Mouse (Mus musculus): ENCODE data around the gene Fzr1. TPM values are rescaled to one million over a fixed set of nuclear protein-coding genes. Genes with fewer than 3 reads are reported as not detected.

Gene Fzr1
- polyA plus RNA-seq, 1 experiment from 2014 or later, result 70.0 TPM

GRCm38 (mm10) chr10:81323791-81324530 is 54.4 kb downstream of the Fzr1 start:
- H3K9me3 ChIP-seq (replicated peaks; ENCODE audit: control insufficient read depth, low read length), result no peaks in the 10 kb centered on the region
- no peaks in the 10 kb centered on the region for H3K27me3 ChIP-seq (ENCODE audit: control insufficient read depth, insufficient read depth, low read length)
- H3K4me1 ChIP-seq (ENCODE audit: control insufficient read depth, insufficient read depth, low read length), result peaks cover 43% of the 10 kb centered on the region
- WGBS (ENCODE audit: insufficient replicate concordance), result 94% methylated on average over 18 of the region's 18 CpGs
- H3K9ac ChIP-seq (ENCODE audit: low read depth, low read length), result no peak overlapping the region
- no peak for ATAC-seq (replicated peaks; ENCODE audit: insufficient number of reproducible peaks, low FRiP score, low TSS enrichment)
- H3K4me2 ChIP-seq, result no peak overlapping the region
- H3K4me3 ChIP-seq (ENCODE audit: low read depth, low read length), result no peak overlapping the region
- H3K27ac ChIP-seq (ENCODE audit: low read depth, low read length), result no peak overlapping the region
- peaks cover 46% of the 10 kb centered on the region for H3K36me3 ChIP-seq (ENCODE audit: control insufficient read depth, insufficient read depth, low read length)

GRCm38 (mm10) chr10:81323141-81323775 is 55.1 kb downstream of the Fzr1 start:
- no peak for ATAC-seq (replicated peaks; ENCODE audit: insufficient number of reproducible peaks, low FRiP score, low TSS enrichment)
- H3K9ac ChIP-seq (ENCODE audit: low read depth, low read length), result no peak overlapping the region
- no peaks in the 10 kb centered on the region for H3K9me3 ChIP-seq (replicated peaks; ENCODE audit: control insufficient read depth, low read length)
- no peaks in the 10 kb centered on the region for H3K27me3 ChIP-seq (ENCODE audit: control insufficient read depth, insufficient read depth, low read length)
- no peak overlapping the region for H3K4me3 ChIP-seq (ENCODE audit: low read depth, low read length)
- no peak overlapping the region for H3K4me2 ChIP-seq
- no peak overlapping the region for H3K27ac ChIP-seq (ENCODE audit: low read depth, low read length)
- WGBS (ENCODE audit: insufficient replicate concordance), result 90% methylated on average over 23 of the region's 23 CpGs
- peaks cover 41% of the 10 kb centered on the region for H3K4me1 ChIP-seq (ENCODE audit: control insufficient read depth, insufficient read depth, low read length)
- H3K36me3 ChIP-seq (ENCODE audit: control insufficient read depth, insufficient read depth, low read length), result peaks cover 46% of the 10 kb centered on the region

- no peak overlapping the region for H3K27ac ChIP-seq (ENCODE audit: low read depth, low read length)
- no peaks in the 10 kb centered on the region for H3K9me3 ChIP-seq (replicated peaks; ENCODE audit: control insufficient read depth, low read length)
- H3K4me3 ChIP-seq (ENCODE audit: low read depth, low read length), result peak overlapping the region; percentile 96; the same call in 1 of the 2 replicates
- no peak for ATAC-seq (replicated peaks; ENCODE audit: insufficient number of reproducible peaks, low FRiP score, low TSS enrichment)
- peak overlapping the region; percentile 34; the same call in 1 of the 2 replicates for H3K9ac ChIP-seq (ENCODE audit: low read depth, low read length)
- H3K36me3 ChIP-seq (ENCODE audit: control insufficient read depth, insufficient read depth, low read length), result peaks cover 46% of the 10 kb centered on the region
- 91% methylated on average over 27 of the region's 27 CpGs for WGBS (ENCODE audit: insufficient replicate concordance)
- no peaks in the 10 kb centered on the region for H3K27me3 ChIP-seq (ENCODE audit: control insufficient read depth, insufficient read depth, low read length)
- peaks cover 37% of the 10 kb centered on the region for H3K4me1 ChIP-seq (ENCODE audit: control insufficient read depth, insufficient read depth, low read length)
- peak overlapping the region; percentile 87; the same call in 1 of the 2 replicates for H3K4me2 ChIP-seq
Observed at GRCm38 (mm10) chr10:81322444-81322843, 55.9 kb downstream of the Fzr1 start.

- Histone ChIP-seq H3K4me1 (ENCODE audit: control insufficient read depth, insufficient read depth, low read length) (peaks cover 35% of the 10 kb centered on the region), H3K4me3 (ENCODE audit: low read depth, low read length) (peak overlapping the region; percentile 96), H3K9me3 (replicated peaks; ENCODE audit: control insufficient read depth, low read length) (no peaks in the 10 kb centered on the region), H3K27me3 (ENCODE audit: control insufficient read depth, insufficient read depth, low read length) (no peaks in the 10 kb centered on the region), H3K36me3 (ENCODE audit: control insufficient read depth, insufficient read depth, low read length) (peaks cover 41% of the 10 kb centered on the region), H3K27ac (ENCODE audit: low read depth, low read length) (peak overlapping the region; percentile 85), H3K9ac (ENCODE audit: low read depth, low read length) (peak overlapping the region; percentile 88), H3K4me2 (peak overlapping the region; percentile 87)
- WGBS (ENCODE audit: insufficient replicate concordance), result 1% methylated on average over 20 of the region's 20 CpGs
- no peak for ATAC-seq (replicated peaks; ENCODE audit: insufficient number of reproducible peaks, low FRiP score, low TSS enrichment)
Observed at GRCm38 (mm10) chr10:81321436-81321835, 56.9 kb downstream of the Fzr1 start.

GRCm38 (mm10) chr10:81320550-81321347 is 57.6 kb downstream of the Fzr1 start, which contains the start of gene Cactin:
Gene Cactin (plus strand): TSS chr10:81321103.
- ATAC-seq (replicated peaks; ENCODE audit: insufficient number of reproducible peaks, low FRiP score, low TSS enrichment), result peak; percentile 90
- peak within 1 kb of the TSS; percentile 87 for H3K4me2 ChIP-seq
- H3K27me3 ChIP-seq (ENCODE audit: control insufficient read depth, insufficient read depth, low read length), result no peaks in the 10 kb centered on the region
- H3K9ac ChIP-seq (ENCODE audit: low read depth, low read length), result peak within 1 kb of the TSS; percentile 88
- peaks cover 37% of the 10 kb centered on the region for H3K4me1 ChIP-seq (ENCODE audit: control insufficient read depth, insufficient read depth, low read length)
- H3K27ac ChIP-seq (ENCODE audit: low read depth, low read length), result peak within 1 kb of the TSS; percentile 85
- H3K9me3 ChIP-seq (replicated peaks; ENCODE audit: control insufficient read depth, low read length), result no peaks in the 10 kb centered on the region
- WGBS (ENCODE audit: insufficient replicate concordance), result under 1% methylated on average over 68 of the region's 68 CpGs
- H3K36me3 ChIP-seq (ENCODE audit: control insufficient read depth, insufficient read depth, low read length), result peaks cover 37% of the 10 kb centered on the region
- H3K4me3 ChIP-seq (ENCODE audit: low read depth, low read length), result peak within 1 kb of the TSS; percentile 96

GRCm38 (mm10) chr10:81319741-81320549 is 58.4 kb downstream of the Fzr1 start:
- Histone ChIP-seq H3K36me3 (ENCODE audit: control insufficient read depth, insufficient read depth, low read length) (peaks cover 31% of the 10 kb centered on the region), H3K9me3 (replicated peaks; ENCODE audit: control insufficient read depth, low read length) (no peaks in the 10 kb centered on the region), H3K4me3 (ENCODE audit: low read depth, low read length) (peak overlapping the region; percentile 96), H3K27me3 (ENCODE audit: control insufficient read depth, insufficient read depth, low read length) (no peaks in the 10 kb centered on the region), H3K4me2 (peak overlapping the region; percentile 87), H3K9ac (ENCODE audit: low read depth, low read length) (peak overlapping the region; percentile 72), H3K27ac (ENCODE audit: low read depth, low read length) (peak overlapping the region; percentile 85), H3K4me1 (ENCODE audit: control insufficient read depth, insufficient read depth, low read length) (peaks cover 37% of the 10 kb centered on the region)
- ATAC-seq (replicated peaks; ENCODE audit: insufficient number of reproducible peaks, low FRiP score, low TSS enrichment), result no peak
- WGBS (ENCODE audit: insufficient replicate concordance), result 2% methylated on average over 38 of the region's 38 CpGs

GRCm38 (mm10) chr10:81319330-81319699 is 59.0 kb downstream of the Fzr1 start:
- Histone ChIP-seq H3K4me2 (peak overlapping the region; percentile 87), H3K27ac (ENCODE audit: low read depth, low read length) (peak overlapping the region; percentile 85; the same call in 1 of the 2 replicates), H3K27me3 (ENCODE audit: control insufficient read depth, insufficient read depth, low read length) (no peaks in the 10 kb centered on the region), H3K36me3 (ENCODE audit: control insufficient read depth, insufficient read depth, low read length) (peaks cover 25% of the 10 kb centered on the region), H3K9ac (ENCODE audit: low read depth, low read length) (peak overlapping the region; percentile 72; the same call in 1 of the 2 replicates), H3K4me3 (ENCODE audit: low read depth, low read length) (peak overlapping the region; percentile 96), H3K4me1 (ENCODE audit: control insufficient read depth, insufficient read depth, low read length) (peaks cover 37% of the 10 kb centered on the region), H3K9me3 (replicated peaks; ENCODE audit: control insufficient read depth, low read length) (no peaks in the 10 kb centered on the region)
- no peak for ATAC-seq (replicated peaks; ENCODE audit: insufficient number of reproducible peaks, low FRiP score, low TSS enrichment)
- WGBS (ENCODE audit: insufficient replicate concordance), result 43% methylated on average over 8 of the region's 8 CpGs
